Mouse (Mus musculus): ENCODE data around the gene Amy2a5.
"Not testable (repeated sequence)": the region's sequence is repeated elsewhere in the genome, so short reads cannot be mapped to it uniquely, and the experiment has no call there.

The Amy2a5 gene

DNA sequence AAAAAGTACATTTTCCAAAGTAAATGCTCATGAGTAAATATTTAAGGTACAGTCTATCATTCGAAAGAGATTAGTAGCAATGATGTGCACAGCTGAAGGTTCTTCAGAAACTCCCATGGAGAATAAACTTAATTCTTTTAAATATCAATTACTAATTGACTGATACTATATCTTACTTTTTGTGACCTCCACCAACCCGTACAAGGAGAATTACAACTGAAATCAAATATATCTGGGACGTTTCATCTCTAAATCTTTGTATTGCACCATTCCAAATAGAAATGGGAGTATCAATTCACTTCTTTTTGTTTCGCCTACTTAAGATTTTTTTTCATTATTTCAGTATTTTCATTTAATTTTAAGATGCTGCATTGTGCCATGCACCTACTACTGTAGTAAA is at the start of gene Amy2a5:
Amy2a5 (minus strand) TSS at position 101 of the 400 bp plus-strand sequence.
- not testable (repeated sequence) for DNase-seq (ENCODE audit: low spot score in 2 of 2)

DNA sequence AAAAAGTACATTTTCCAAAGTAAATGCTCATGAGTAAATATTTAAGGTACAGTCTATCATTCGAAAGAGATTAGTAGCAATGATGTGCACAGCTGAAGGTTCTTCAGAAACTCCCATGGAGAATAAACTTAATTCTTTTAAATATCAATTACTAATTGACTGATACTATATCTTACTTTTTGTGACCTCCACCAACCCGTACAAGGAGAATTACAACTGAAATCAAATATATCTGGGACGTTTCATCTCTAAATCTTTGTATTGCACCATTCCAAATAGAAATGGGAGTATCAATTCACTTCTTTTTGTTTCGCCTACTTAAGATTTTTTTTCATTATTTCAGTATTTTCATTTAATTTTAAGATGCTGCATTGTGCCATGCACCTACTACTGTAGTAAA is 32.7 kb upstream of the Amy2a5 start, which contains the start of gene Amy2a4:
Amy2a4 (minus strand) TSS at position 101 of the 400 bp plus-strand sequence.
- not testable (repeated sequence) for DNase-seq (ENCODE audit: low spot score in 2 of 2)

DNA sequence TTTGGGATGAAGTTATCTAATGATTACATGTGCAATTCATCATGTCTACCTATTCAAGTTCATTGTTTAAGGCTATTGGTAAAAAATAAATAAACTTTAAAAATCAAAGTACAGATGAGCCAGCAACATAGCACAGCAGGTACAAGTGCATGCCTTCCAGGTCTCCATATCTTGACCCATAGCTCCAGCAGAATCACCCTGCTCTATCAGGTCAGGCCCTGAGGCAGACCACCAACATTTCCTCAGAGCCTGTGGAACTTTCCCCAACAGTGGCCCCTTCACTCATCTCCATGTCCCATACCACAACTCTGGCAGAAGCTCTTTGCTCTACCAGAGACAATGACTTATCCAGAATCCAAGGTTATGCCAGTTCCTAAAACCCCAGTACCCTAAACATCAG is 21.6 kb upstream of the Amy2a5 start:
- DNase-seq (ENCODE audit: low spot score in 2 of 2), result not testable (repeated sequence)

DNA sequence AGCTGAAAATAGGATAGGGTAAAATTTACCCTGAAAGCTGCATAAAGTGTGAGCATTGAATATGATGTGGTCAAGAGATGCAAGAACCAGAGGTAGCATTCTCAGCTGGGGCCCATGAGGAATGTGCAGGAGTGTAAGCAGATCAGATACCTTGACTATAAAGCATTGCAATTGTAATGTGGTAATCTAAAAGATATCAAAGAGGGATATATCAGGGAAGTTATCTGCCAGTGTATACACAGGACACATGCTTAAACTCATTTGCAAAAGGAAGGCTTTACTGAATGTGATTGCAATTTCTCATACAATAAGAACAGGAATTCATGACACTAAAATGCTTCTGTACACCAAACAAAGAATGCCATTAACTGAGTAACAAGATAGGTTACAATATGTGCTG is 20.9 kb upstream of the Amy2a5 start:
- not testable (repeated sequence) for DNase-seq (ENCODE audit: low spot score in 2 of 2)

DNA sequence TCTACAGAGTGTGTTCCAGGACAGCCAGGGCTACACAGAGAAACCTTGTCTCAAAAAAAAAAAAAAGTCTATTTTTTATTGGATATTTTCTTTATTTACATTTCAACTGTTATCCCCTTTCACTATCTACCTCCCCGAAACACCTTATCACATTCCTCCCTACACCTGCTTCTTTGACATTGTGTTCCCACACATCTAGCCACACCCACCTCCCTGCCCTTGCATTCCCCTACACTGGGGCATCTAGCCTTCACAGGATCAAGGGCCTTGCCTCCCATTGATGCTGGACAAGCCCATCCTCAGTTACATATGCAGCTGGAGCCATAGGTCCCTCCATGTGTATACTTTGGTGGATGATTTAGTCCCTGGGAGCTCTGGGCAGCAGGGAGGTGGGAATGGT is 31.5 kb downstream of the Amy2a5 start:
- DNase-seq (ENCODE audit: low spot score in 2 of 2), result no peak

Measured in spleen, postnatal 36 days (tissue).